Mouse (Mus musculus) embryonic facial prominence, embryonic 13.5 days (tissue): ENCODE measurements around the gene S100a3. TPM values are rescaled to one million over a fixed set of nuclear protein-coding genes. Genes with fewer than 3 reads are reported as not detected.

Source experiments
- ATAC-seq: fragments of 200-750 bp; cut with Nextera tagmentation; 2 replicates; pipeline ENCODE4 v1.8.0; 2017; ENCODE audit warnings: low read depth; ENCODE audit not compliant: insufficient number of reproducible peaks, insufficient read depth, low FRiP score, low TSS enrichment
- H3K27ac ChIP-seq: fragments of 300-500 bp; sonication (generic); 2 replicates; pipeline ENCODE4 v1.5.1; 2015; ENCODE audit warnings: moderate library complexity, mild to moderate bottlenecking, inconsistent platforms
- H3K27me3 ChIP-seq: fragments of 300-500 bp; sonication (generic); 2 replicates; pipeline ENCODE4 v1.6.1; 2015; ENCODE audit warnings: mild to moderate bottlenecking, inconsistent platforms
- H3K36me3 ChIP-seq: fragments of 300-500 bp; sonication (generic); 2 replicates; pipeline ENCODE4 v1.6.1; 2015; ENCODE audit warnings: mild to moderate bottlenecking, inconsistent platforms
- H3K4me1 ChIP-seq: fragments of 300-500 bp; sonication (generic); 2 replicates; pipeline ENCODE4 v1.6.1; 2015; ENCODE audit warnings: inconsistent platforms
- H3K4me2 ChIP-seq: fragments of 300-500 bp; sonication (generic); 2 replicates; pipeline ENCODE4 v1.6.1; 2015; ENCODE audit warnings: moderate library complexity, mild to moderate bottlenecking, inconsistent platforms
- H3K4me3 ChIP-seq: fragments of 300-500 bp; sonication (generic); 2 replicates; pipeline ENCODE4 v1.5.1; 2015; ENCODE audit warnings: mild to moderate bottlenecking, inconsistent platforms
- H3K9ac ChIP-seq: fragments of 300-500 bp; sonication (generic); 2 replicates; pipeline ENCODE4 v1.6.1; 2015; ENCODE audit warnings: mild to moderate bottlenecking, inconsistent platforms
- H3K9me3 ChIP-seq: fragments of 300-500 bp; sonication (generic); 2 replicates; pipeline ENCODE4 v1.6.1; 2016; ENCODE audit warnings: inconsistent platforms
- WGBS: fragments of 180-500 bp; shearing (Covaris S2); methylation state at CpG from one replicate; pipeline ENCODE4 v1.1.7; 2015; ENCODE audit warnings: mixed read lengths; 5-methylcytosine and 5-hydroxymethylcytosine counted together
- polyA plus RNA-seq: library from polyadenylated mRNA; unstranded; fragments of >200 nt; fragmentation: Nextera tagmentation; extraction: Ambion mirVana; gene quantifications from 2 replicates; pipeline ENCODE4 v1.2.1, GENCODE M21; 2015

S100a3 gene
- polyA plus RNA-seq, 1 experiment from 2014 or later: 0.62 TPM

- Histone ChIP-seq H3K27ac (no peak overlapping the region), H3K4me3 (no peak overlapping the region), H3K4me2 (peak overlapping the region; percentile 78), H3K27me3 (no peaks in the 10 kb centered on the region), H3K36me3 (no peaks in the 10 kb centered on the region), H3K9ac (no peak overlapping the region), H3K9me3 (no peaks in the 10 kb centered on the region), H3K4me1 (peaks cover 25% of the 10 kb centered on the region)
- 83% methylated on average over 6 of the region's 6 CpGs for WGBS
- no peak for ATAC-seq
Measured at GRCm38 (mm10) chr3:90614148-90614530, 53.8 kb downstream of the S100a3 start.

- no peak overlapping the region for H3K4me2 ChIP-seq
- peaks cover 25% of the 10 kb centered on the region for H3K4me1 ChIP-seq
- WGBS: 86% methylated on average over 11 of the region's 11 CpGs
- H3K4me3 ChIP-seq: no peak overlapping the region
- no peaks in the 10 kb centered on the region for H3K36me3 ChIP-seq
- H3K27ac ChIP-seq: no peak overlapping the region
- no peak for ATAC-seq
- H3K27me3 ChIP-seq: no peaks in the 10 kb centered on the region
- no peaks in the 10 kb centered on the region for H3K9me3 ChIP-seq
- no peak overlapping the region for H3K9ac ChIP-seq
Measured at GRCm38 (mm10) chr3:90614611-90615251, 54.4 kb downstream of the S100a3 start.

GRCm38 (mm10) chr3:90615415-90615814 is 55.0 kb downstream of the S100a3 start:
- Histone ChIP-seq H3K4me3 (no peak overlapping the region), H3K36me3 (no peaks in the 10 kb centered on the region), H3K9me3 (no peaks in the 10 kb centered on the region), H3K27ac (no peak overlapping the region), H3K27me3 (no peaks in the 10 kb centered on the region), H3K4me2 (no peak overlapping the region), H3K4me1 (peaks cover 25% of the 10 kb centered on the region), H3K9ac (no peak overlapping the region)
- 7% methylated on average over 7 of the region's 7 CpGs for WGBS
- peak; percentile 74 for ATAC-seq

GRCm38 (mm10) chr3:90615911-90616310 is 55.5 kb downstream of the S100a3 start:
- H3K4me2 ChIP-seq: no peak overlapping the region
- no peaks in the 10 kb centered on the region for H3K27me3 ChIP-seq
- no peak overlapping the region for H3K4me3 ChIP-seq
- H3K4me1 ChIP-seq: peaks cover 25% of the 10 kb centered on the region
- H3K36me3 ChIP-seq: no peaks in the 10 kb centered on the region
- H3K27ac ChIP-seq: no peak overlapping the region
- H3K9me3 ChIP-seq: no peaks in the 10 kb centered on the region
- no peak for ATAC-seq
- WGBS: 81% methylated on average over 1 of the region's 1 CpGs
- H3K9ac ChIP-seq: no peak overlapping the region

GRCm38 (mm10) chr3:90617586-90617985 is 57.2 kb downstream of the S100a3 start:
- H3K9ac ChIP-seq: no peak overlapping the region
- H3K27me3 ChIP-seq: no peaks in the 10 kb centered on the region
- 15% methylated on average over 1 of the region's 1 CpGs for WGBS
- no peak for ATAC-seq
- no peak overlapping the region for H3K27ac ChIP-seq
- H3K9me3 ChIP-seq: no peaks in the 10 kb centered on the region
- H3K4me3 ChIP-seq: no peak overlapping the region
- peaks cover 25% of the 10 kb centered on the region for H3K4me1 ChIP-seq
- no peaks in the 10 kb centered on the region for H3K36me3 ChIP-seq
- H3K4me2 ChIP-seq: no peak overlapping the region

- H3K27me3 ChIP-seq: no peaks in the 10 kb centered on the region
- no peak overlapping the region for H3K4me2 ChIP-seq
- H3K4me3 ChIP-seq: no peak overlapping the region
- 63% methylated on average over 7 of the region's 7 CpGs for WGBS
- peaks cover 16% of the 10 kb centered on the region for H3K4me1 ChIP-seq
- no peaks in the 10 kb centered on the region for H3K9me3 ChIP-seq
- no peak overlapping the region for H3K27ac ChIP-seq
- no peaks in the 10 kb centered on the region for H3K36me3 ChIP-seq
- no peak overlapping the region for H3K9ac ChIP-seq
- no peak for ATAC-seq
Measured at GRCm38 (mm10) chr3:90621552-90621951, 61.2 kb downstream of the S100a3 start.

GRCm38 (mm10) chr3:90623435-90624071 is 63.2 kb downstream of the S100a3 start:
- 13% methylated on average over 2 of the region's 2 CpGs for WGBS
- Histone ChIP-seq H3K9me3 (no peaks in the 10 kb centered on the region), H3K27ac (no peak overlapping the region), H3K4me2 (no peak overlapping the region), H3K27me3 (no peaks in the 10 kb centered on the region), H3K4me1 (peaks cover 16% of the 10 kb centered on the region), H3K36me3 (no peaks in the 10 kb centered on the region), H3K4me3 (no peak overlapping the region), H3K9ac (no peak overlapping the region)
- no peak; the same call in 1 of the 2 replicates for ATAC-seq

- no peak for ATAC-seq
- WGBS: 71% methylated on average over 5 of the region's 5 CpGs
- Histone ChIP-seq H3K9ac (no peak overlapping the region), H3K36me3 (no peaks in the 10 kb centered on the region), H3K27ac (no peak overlapping the region), H3K4me3 (no peak overlapping the region), H3K4me1 (peaks cover 16% of the 10 kb centered on the region), H3K27me3 (no peaks in the 10 kb centered on the region), H3K9me3 (no peaks in the 10 kb centered on the region), H3K4me2 (no peak overlapping the region)
Measured at GRCm38 (mm10) chr3:90625496-90625895, 65.1 kb downstream of the S100a3 start.

- ATAC-seq: no peak
- 69% methylated on average over 9 of the region's 9 CpGs for WGBS
- no peaks in the 10 kb centered on the region for H3K9me3 ChIP-seq
Measured at GRCm38 (mm10) chr3:90626266-90627021, 66.1 kb downstream of the S100a3 start.

GRCm38 (mm10) chr3:90627366-90627765 is 67.0 kb downstream of the S100a3 start:
- no peaks in the 10 kb centered on the region for H3K9me3 ChIP-seq
- no peak overlapping the region for H3K4me3 ChIP-seq
- no peak overlapping the region for H3K9ac ChIP-seq
- no peaks in the 10 kb centered on the region for H3K27me3 ChIP-seq
- no peak overlapping the region for H3K27ac ChIP-seq
- H3K36me3 ChIP-seq: no peaks in the 10 kb centered on the region
- WGBS: 89% methylated on average over 5 of the region's 5 CpGs
- peaks cover 16% of the 10 kb centered on the region for H3K4me1 ChIP-seq
- no peak overlapping the region for H3K4me2 ChIP-seq
- no peak for ATAC-seq

More at GRCm38 (mm10) chr3:90626266-90627021, 66.1 kb downstream of the S100a3 start:
- H3K27ac ChIP-seq: peak overlapping the region; percentile 35; the same call in 1 of the 2 replicates
- no peak overlapping the region for H3K4me2 ChIP-seq
- no peak overlapping the region for H3K4me3 ChIP-seq
- H3K27me3 ChIP-seq: no peaks in the 10 kb centered on the region
- no peak overlapping the region for H3K9ac ChIP-seq
- H3K4me1 ChIP-seq: peaks cover 16% of the 10 kb centered on the region
- no peaks in the 10 kb centered on the region for H3K36me3 ChIP-seq

GRCm38 (mm10) chr3:90627807-90628206 is 67.4 kb downstream of the S100a3 start:
- H3K4me2 ChIP-seq: no peak overlapping the region
- peaks cover 16% of the 10 kb centered on the region for H3K4me1 ChIP-seq
- H3K9ac ChIP-seq: no peak overlapping the region
- H3K9me3 ChIP-seq: no peaks in the 10 kb centered on the region
- ATAC-seq: no peak
- no peaks in the 10 kb centered on the region for H3K36me3 ChIP-seq
- no peaks in the 10 kb centered on the region for H3K27me3 ChIP-seq
- no peak overlapping the region for H3K27ac ChIP-seq
- WGBS: 60% methylated on average over 4 of the region's 4 CpGs
- no peak overlapping the region for H3K4me3 ChIP-seq

GRCm38 (mm10) chr3:90629298-90629697 is 68.9 kb downstream of the S100a3 start:
- no peak overlapping the region for H3K9ac ChIP-seq
- H3K4me2 ChIP-seq: no peak overlapping the region
- no peaks in the 10 kb centered on the region for H3K9me3 ChIP-seq
- no peak for ATAC-seq
- H3K4me1 ChIP-seq: peaks cover 3% of the 10 kb centered on the region
- H3K27me3 ChIP-seq: 0 out of 2 replicates have a peak, but pooled peaks cover 3% of the 10 kb centered on the region
- 80% methylated on average over 2 of the region's 2 CpGs for WGBS
- no peak overlapping the region for H3K4me3 ChIP-seq
- no peaks in the 10 kb centered on the region for H3K36me3 ChIP-seq
- no peak overlapping the region for H3K27ac ChIP-seq
